Mouse (Mus musculus): ENCODE data around the gene B020004J07Rik. TPM values are rescaled to one million over a fixed set of nuclear protein-coding genes. Genes with fewer than 3 reads are reported as not detected.
"Not testable (repeated sequence)": the region's sequence is repeated elsewhere in the genome, so short reads cannot be mapped to it uniquely, and the experiment has no call there.

The B020004J07Rik gene
- not detected in 2 replicates for polyA plus RNA-seq (2014; fragmentation: Nextera tagmentation; extraction: Ambion mirVana)

DNA sequence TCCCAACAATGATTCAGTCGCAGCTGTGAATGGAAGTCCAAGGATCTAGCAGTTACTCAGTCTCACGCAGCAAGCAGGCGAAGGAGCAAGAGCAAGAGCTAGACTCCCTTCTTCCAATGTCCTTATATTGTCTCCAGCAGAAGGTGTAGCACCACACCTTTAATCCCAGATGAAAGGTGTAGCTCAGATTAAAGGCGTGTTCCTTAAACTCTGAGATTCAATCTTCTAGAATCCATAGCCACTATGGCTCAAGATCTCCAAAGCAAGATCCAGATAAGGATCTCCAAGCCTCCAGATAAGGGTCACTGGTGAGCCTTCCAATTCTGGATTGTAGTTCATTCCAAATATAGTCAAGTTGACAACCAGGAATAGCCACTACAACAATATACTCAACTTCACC, at the start of gene B020004J07Rik:
Gene B020004J07Rik, minus strand, starts transcription at position 101 of the 400 bp plus-strand sequence.
- 84% methylated on average over 3 of the region's 4 CpGs for WGBS
- H3K9me3 ChIP-seq (ENCODE audit: control insufficient read depth, low read length); ATAC-seq (replicated peaks; ENCODE audit: low FRiP score); H3K4me3 ChIP-seq (ENCODE audit: low read depth, low read length); H3K36me3 ChIP-seq (ENCODE audit: control insufficient read depth, insufficient read depth, low read length); H3K4me1 ChIP-seq (replicated peaks; ENCODE audit: control insufficient read depth, insufficient read depth, low read length); H3K27ac ChIP-seq (ENCODE audit: low read depth, low read length); H3K4me2 ChIP-seq (ENCODE audit: low read depth, low read length, severe bottlenecking); DNase-seq (ENCODE audit: low spot score); H3K27me3 ChIP-seq (ENCODE audit: control insufficient read depth, insufficient read depth, low read length); H3K9ac ChIP-seq (ENCODE audit: low read length): not testable (repeated sequence)

DNA sequence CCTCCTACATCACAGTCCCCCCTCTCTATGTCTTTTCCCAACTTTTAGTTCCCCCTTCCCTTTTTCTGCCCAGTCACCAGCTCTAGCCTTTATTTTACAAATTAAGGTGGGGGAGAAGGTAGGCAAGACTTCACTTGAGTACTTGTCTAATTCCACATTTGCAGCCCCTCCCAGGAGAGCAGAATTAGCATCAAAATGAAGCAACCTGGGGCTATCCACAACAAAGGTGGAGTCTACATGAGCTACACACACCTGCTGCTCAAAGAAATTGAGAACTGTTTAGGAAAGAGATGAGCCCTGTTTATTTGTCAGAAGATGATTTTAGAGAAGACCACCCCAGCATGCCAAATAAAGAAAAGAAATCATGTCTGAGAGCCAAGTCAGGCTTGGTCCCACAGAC, 45.6 kb upstream of the B020004J07Rik start:
- no peaks in the 10 kb centered on the region for H3K4me1 ChIP-seq (replicated peaks; ENCODE audit: control insufficient read depth, insufficient read depth, low read length)
- no peaks in the 10 kb centered on the region for H3K36me3 ChIP-seq (ENCODE audit: control insufficient read depth, insufficient read depth, low read length)
- DNase-seq (ENCODE audit: low spot score) (no peak), ATAC-seq (replicated peaks; ENCODE audit: low FRiP score) (no peak)
- H3K27ac ChIP-seq (ENCODE audit: low read depth, low read length): no peak overlapping the region
- no peak overlapping the region for H3K9ac ChIP-seq (ENCODE audit: low read length)
- H3K4me3 ChIP-seq (ENCODE audit: low read depth, low read length): no peak overlapping the region
- no peak overlapping the region for H3K4me2 ChIP-seq (ENCODE audit: low read depth, low read length, severe bottlenecking)
- H3K9me3 ChIP-seq (ENCODE audit: control insufficient read depth, low read length): no peaks in the 10 kb centered on the region
- no peaks in the 10 kb centered on the region for H3K27me3 ChIP-seq (ENCODE audit: control insufficient read depth, insufficient read depth, low read length)

DNA sequence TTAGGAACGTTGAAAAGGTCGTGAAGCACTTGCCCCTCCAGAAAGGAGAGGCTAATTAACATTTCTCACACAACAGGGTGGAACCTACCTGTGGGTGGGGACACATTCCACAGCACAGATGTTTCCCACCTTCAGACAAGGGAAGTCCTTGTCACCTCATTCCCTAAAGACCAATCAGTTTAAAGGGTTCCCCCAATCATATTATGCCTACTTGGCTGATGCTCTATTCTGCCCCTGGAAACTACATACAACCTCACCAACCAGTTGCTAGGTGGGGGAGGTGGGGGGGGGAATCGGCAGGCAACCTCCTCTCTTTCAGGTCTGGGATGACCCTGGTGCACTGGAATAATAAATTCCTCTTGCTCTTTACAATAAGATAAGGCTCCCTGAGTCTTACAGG, 39.8 kb upstream of the B020004J07Rik start:
- Histone ChIP-seq H3K4me1 (replicated peaks; ENCODE audit: control insufficient read depth, insufficient read depth, low read length) (no peaks in the 10 kb centered on the region), H3K9ac (ENCODE audit: low read length) (no peak overlapping the region), H3K4me2 (ENCODE audit: low read depth, low read length, severe bottlenecking) (no peak overlapping the region), H3K36me3 (ENCODE audit: control insufficient read depth, insufficient read depth, low read length) (no peaks in the 10 kb centered on the region), H3K27me3 (ENCODE audit: control insufficient read depth, insufficient read depth, low read length) (no peaks in the 10 kb centered on the region), H3K4me3 (ENCODE audit: low read depth, low read length) (no peak overlapping the region), H3K9me3 (ENCODE audit: control insufficient read depth, low read length) (no peaks in the 10 kb centered on the region), H3K27ac (ENCODE audit: low read depth, low read length) (no peak overlapping the region)
- 46% methylated on average over 3 of the region's 3 CpGs for WGBS
- DNase-seq (ENCODE audit: low spot score): no peak
- no peak for ATAC-seq (replicated peaks; ENCODE audit: low FRiP score)

DNA sequence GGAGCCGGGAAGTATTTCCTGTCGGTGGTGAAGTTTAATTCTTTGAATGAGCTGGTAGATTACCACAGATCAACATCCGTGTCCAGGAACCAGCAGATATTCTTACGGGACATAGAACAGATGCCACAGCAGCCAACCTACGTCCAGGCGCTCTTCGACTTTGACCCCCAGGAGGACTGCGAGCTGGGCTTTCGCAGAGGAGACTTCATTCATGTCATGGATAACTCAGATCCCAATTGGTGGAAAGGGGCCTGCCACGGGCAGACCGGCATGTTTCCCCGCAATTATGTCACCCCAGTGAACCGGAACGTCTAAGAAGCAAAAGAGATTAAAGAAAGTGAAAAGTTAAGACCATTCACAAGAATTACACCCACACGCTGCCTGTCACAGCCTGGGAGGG, 31.9 kb upstream of the B020004J07Rik start:
- not testable (repeated sequence) for H3K36me3 ChIP-seq (ENCODE audit: control insufficient read depth, insufficient read depth, low read length); ATAC-seq (replicated peaks; ENCODE audit: low FRiP score); DNase-seq (ENCODE audit: low spot score); H3K9me3 ChIP-seq (ENCODE audit: control insufficient read depth, low read length); H3K27me3 ChIP-seq (ENCODE audit: control insufficient read depth, insufficient read depth, low read length); H3K4me2 ChIP-seq (ENCODE audit: low read depth, low read length, severe bottlenecking); H3K27ac ChIP-seq (ENCODE audit: low read depth, low read length); H3K4me1 ChIP-seq (replicated peaks; ENCODE audit: control insufficient read depth, insufficient read depth, low read length); H3K9ac ChIP-seq (ENCODE audit: low read length); H3K4me3 ChIP-seq (ENCODE audit: low read depth, low read length)
- 91% methylated on average over 15 of the region's 15 CpGs for WGBS

DNA sequence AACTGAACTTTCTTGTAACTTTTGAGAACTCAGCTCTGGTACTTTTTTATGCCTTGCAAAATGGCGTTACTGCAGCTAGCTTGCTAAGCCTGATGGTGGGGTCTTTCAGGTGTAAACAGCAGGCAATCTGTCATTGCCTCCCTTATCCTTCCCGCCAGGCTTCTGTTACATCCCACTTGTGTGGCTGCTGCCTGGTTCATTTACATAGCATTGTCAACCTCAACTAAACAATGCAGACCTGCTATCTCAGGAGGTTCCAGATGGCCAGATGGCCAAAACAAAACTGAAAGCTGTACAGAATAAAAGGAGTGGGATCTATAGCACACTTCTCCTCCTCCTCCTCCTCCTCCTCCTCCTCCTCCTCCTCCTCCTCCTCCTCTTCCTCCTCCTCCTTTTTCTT, 28.2 kb upstream of the B020004J07Rik start:
- not testable (repeated sequence) for H3K9ac ChIP-seq (ENCODE audit: low read length); H3K27ac ChIP-seq (ENCODE audit: low read depth, low read length); H3K9me3 ChIP-seq (ENCODE audit: control insufficient read depth, low read length); H3K4me2 ChIP-seq (ENCODE audit: low read depth, low read length, severe bottlenecking); H3K4me3 ChIP-seq (ENCODE audit: low read depth, low read length); H3K36me3 ChIP-seq (ENCODE audit: control insufficient read depth, insufficient read depth, low read length); DNase-seq (ENCODE audit: low spot score); H3K4me1 ChIP-seq (replicated peaks; ENCODE audit: control insufficient read depth, insufficient read depth, low read length); H3K27me3 ChIP-seq (ENCODE audit: control insufficient read depth, insufficient read depth, low read length); ATAC-seq (replicated peaks; ENCODE audit: low FRiP score)
- 76% methylated on average over 2 of the region's 2 CpGs for WGBS

DNA sequence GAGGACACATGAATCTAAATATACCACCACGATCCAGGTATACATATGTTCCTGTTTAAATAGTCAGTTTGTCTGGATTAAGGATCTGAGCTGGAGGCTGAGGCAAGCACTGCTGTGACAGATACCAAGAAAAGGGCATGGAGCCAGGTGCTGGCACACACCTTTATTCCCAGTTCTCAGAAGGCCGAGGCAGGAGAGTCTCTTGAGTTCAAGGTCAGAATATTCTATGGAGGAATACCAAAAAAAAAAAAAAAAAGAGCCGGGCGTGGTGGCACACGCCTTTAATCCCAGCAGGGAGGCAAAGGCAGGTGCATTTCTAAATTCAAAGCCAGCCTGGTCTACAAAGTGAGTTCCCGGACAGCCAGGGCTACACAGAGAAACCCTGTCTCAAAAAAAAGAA, 18.5 kb upstream of the B020004J07Rik start:
- Histone ChIP-seq H3K4me2 (ENCODE audit: low read depth, low read length, severe bottlenecking) (no peak overlapping the region), H3K9ac (ENCODE audit: low read length) (no peak overlapping the region), H3K27ac (ENCODE audit: low read depth, low read length) (no peak overlapping the region), H3K27me3 (ENCODE audit: control insufficient read depth, insufficient read depth, low read length) (no peaks in the 10 kb centered on the region), H3K4me1 (replicated peaks; ENCODE audit: control insufficient read depth, insufficient read depth, low read length) (no peaks in the 10 kb centered on the region), H3K9me3 (ENCODE audit: control insufficient read depth, low read length) (no peaks in the 10 kb centered on the region), H3K4me3 (ENCODE audit: low read depth, low read length) (no peak overlapping the region), H3K36me3 (ENCODE audit: control insufficient read depth, insufficient read depth, low read length) (no peaks in the 10 kb centered on the region)
- no peak for DNase-seq (ENCODE audit: low spot score)
- 91% methylated on average over 4 of the region's 6 CpGs for WGBS
- ATAC-seq (replicated peaks; ENCODE audit: low FRiP score): no peak

- DNase-seq (ENCODE audit: low spot score): no peak
- WGBS: 47% methylated on average over 6 of the region's 6 CpGs
Measured at GRCm38 (mm10) chr4:101860873-101861272, 17.1 kb upstream of the B020004J07Rik start.

DNA sequence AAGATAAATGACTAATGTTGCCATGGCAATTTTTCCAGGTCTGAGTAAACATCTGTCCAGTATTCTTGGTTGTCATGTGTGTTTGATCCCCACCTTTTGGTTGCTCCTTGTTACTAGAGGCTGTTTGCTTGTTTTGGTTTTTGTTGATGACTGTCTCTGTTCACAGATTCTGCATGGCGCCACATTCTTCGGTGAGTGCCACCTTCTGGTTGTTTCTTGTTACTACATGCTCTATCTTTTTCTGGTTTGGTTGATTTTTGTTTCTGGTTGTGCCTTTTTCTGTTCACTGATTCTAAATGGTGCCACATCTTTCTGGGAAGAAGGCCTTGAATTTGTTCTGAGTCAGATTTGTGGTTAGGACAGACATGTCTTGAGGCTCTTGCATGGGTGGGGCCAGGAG, 7.1 kb upstream of the B020004J07Rik start:
- H3K27ac ChIP-seq (ENCODE audit: low read depth, low read length): no peak overlapping the region
- H3K4me3 ChIP-seq (ENCODE audit: low read depth, low read length): no peak overlapping the region
- DNase-seq (ENCODE audit: low spot score) (no peak), ATAC-seq (replicated peaks; ENCODE audit: low FRiP score) (no peak)
- no peaks in the 10 kb centered on the region for H3K36me3 ChIP-seq (ENCODE audit: control insufficient read depth, insufficient read depth, low read length)
- H3K27me3 ChIP-seq (ENCODE audit: control insufficient read depth, insufficient read depth, low read length): no peaks in the 10 kb centered on the region
- 79% methylated on average over 2 of the region's 2 CpGs for WGBS
- peaks cover 4% of the 10 kb centered on the region; the same call in 1 of the 2 replicates for H3K9me3 ChIP-seq (ENCODE audit: control insufficient read depth, low read length)
- no peaks in the 10 kb centered on the region for H3K4me1 ChIP-seq (replicated peaks; ENCODE audit: control insufficient read depth, insufficient read depth, low read length)
- no peak overlapping the region for H3K4me2 ChIP-seq (ENCODE audit: low read depth, low read length, severe bottlenecking)
- H3K9ac ChIP-seq (ENCODE audit: low read length): no peak overlapping the region

More at GRCm38 (mm10) chr4:101860873-101861272, 17.1 kb upstream of the B020004J07Rik start:
- H3K27me3 ChIP-seq (ENCODE audit: control insufficient read depth, insufficient read depth, low read length): no peaks in the 10 kb centered on the region
- H3K9me3 ChIP-seq (ENCODE audit: control insufficient read depth, low read length): no peaks in the 10 kb centered on the region
- no peak overlapping the region for H3K4me3 ChIP-seq (ENCODE audit: low read depth, low read length)
- no peak overlapping the region for H3K9ac ChIP-seq (ENCODE audit: low read length)
- H3K27ac ChIP-seq (ENCODE audit: low read depth, low read length): no peak overlapping the region
- no peak overlapping the region for H3K4me2 ChIP-seq (ENCODE audit: low read depth, low read length, severe bottlenecking)
- no peaks in the 10 kb centered on the region for H3K36me3 ChIP-seq (ENCODE audit: control insufficient read depth, insufficient read depth, low read length)
- ATAC-seq (replicated peaks; ENCODE audit: low FRiP score): no peak
- no peaks in the 10 kb centered on the region for H3K4me1 ChIP-seq (replicated peaks; ENCODE audit: control insufficient read depth, insufficient read depth, low read length)

Measured in forebrain, embryonic 11.5 days (tissue).